Mouse (Mus musculus) cerebellum, adult 2 months (tissue): ENCODE data around the gene Zfp609.

Source experiments
- CTCF ChIP-seq: fragments of 200-500 bp; IDR thresholded peaks from 2 replicates; pipeline ENCODE4 v1.5.1; 2011; ENCODE audit warnings: low read depth, mild to moderate bottlenecking, control low read depth, low read length, moderate library complexity, borderline replicate concordance; ENCODE audit not compliant: insufficient read depth
- POLR2A ChIP-seq: fragments of 200-500 bp; IDR thresholded peaks from 2 replicates; pipeline ENCODE4 v1.6.1; 2011; ENCODE audit warnings: low read length, control low read depth, borderline replicate concordance; ENCODE audit not compliant: insufficient read depth

DNA sequence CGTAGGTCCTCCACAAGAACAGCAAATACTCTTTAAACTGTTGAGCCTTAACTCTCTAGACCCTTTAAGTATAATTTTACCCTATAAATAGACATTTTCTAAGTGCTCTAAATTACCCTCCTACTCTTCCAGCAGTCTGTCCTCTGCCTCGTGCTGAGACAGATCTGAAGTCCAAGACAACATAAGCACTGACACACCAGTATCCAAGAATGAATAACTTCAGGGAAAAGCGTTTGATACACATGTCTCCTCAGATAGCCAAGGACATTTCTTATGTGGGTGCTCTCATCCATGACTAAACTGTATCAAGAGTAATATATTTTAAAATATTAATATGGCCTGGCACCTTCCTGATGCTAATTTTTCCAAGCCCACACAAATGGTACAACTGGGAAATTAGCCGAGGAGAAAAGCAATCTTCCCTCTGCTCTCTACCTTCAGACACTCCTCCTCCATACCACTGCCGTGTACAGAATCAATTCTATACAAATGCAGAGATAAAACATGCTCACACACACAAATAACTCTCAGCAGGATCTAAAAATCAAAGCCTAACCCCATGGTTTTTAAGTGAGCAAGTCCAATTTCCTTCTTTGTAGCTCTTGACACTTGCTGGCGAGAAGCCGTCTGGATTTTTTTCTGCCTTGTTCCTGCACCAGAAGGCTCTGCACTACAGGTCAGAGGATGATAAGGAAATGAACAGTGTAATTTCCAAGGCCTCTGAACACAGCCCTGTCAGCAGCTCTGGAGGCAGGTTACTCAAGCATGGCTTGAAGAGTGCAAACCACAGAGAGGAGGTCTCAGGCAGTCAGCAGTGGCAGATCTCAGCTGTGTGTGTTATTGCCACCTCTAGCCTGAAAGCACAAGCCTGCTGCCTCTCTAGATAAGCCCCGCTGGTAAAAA, 40.2 kb downstream of the Zfp609 start:
- TF ChIP-seq CTCF, result no peak
- TF ChIP-seq POLR2A, result no peak
